Mouse (Mus musculus) MN1 (cell line): ENCODE measurements around the gene Shank1.

Experiments
- DNase-seq: peaks from one replicate; pipeline ENCODE4 v3.0.0-alpha.2; 2016; ENCODE audit warnings: low spot score

Shank1 gene

GRCm38 (mm10) chr7:44304775-44305641 lies 5.0 kb upstream of the Shank1 start:
- peak; percentile 98 for DNase-seq

DNA sequence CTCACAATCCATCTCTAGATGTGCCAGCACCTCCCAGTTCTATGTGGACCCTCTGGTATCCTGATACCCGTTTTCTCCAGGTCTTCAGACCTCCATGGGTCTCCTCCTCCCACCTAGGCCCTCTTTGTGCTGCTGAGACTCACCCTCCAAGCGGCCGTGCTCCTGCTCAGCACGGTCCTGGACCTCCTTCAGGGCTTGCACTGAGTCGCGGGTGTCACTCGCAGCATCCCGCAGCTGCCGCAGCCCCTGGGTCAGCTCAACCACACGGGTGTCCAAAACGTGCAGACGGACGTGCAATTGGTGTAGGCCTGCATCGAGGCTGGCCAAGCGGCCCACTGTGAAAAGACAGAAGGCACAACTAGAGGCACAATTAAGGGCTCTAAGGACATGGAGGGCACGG lies 4.4 kb upstream of the Shank1 start:
- DNase-seq, result no peak

DNA sequence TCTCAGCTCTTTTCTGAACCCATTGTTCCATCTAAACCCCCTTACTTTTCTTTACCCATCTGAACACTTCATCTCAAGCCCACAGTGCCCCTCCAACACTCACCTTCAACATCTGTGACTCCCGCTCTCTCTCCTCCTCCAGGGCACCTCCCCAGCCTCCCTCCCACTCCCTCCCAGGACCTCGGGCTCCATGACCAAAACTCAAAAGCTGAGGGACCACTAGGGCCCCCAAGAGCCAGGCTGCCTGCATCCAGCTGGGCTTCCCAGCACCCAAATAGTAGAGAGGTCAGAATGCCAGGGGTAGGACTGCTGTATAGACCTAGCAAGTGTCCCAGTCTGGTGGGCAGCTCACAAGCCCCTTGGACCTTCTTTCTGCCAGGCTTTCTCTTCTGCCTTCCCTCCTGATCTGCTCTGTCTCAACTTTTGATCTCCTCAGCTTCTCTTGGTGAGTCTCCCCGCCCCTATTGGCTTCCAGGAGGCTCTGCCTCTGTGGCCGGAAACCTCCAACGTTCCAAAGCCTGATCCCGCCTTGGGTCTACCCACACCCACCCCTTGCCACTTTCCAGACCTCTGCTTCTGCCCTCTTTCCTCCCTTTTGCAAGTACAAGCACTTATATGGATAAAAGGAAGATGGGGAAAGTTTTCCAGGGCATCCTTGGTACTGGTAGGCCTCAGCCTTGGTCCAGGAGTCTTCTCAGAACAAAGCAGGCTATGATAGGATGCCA lies 3.4 kb upstream of the Shank1 start, which contains the start of gene Clec11a:
Gene Clec11a, minus strand, starts transcription at position 387 of the 725 bp plus-strand sequence.
- no peak for DNase-seq

- DNase-seq, result peak; percentile 34
Observed at GRCm38 (mm10) chr7:44307261-44308020, 2.6 kb upstream of the Shank1 start.

- DNase-seq, result peak; percentile 22
Observed at GRCm38 (mm10) chr7:44310285-44310877, 328 bp downstream of the Shank1 start.

DNA sequence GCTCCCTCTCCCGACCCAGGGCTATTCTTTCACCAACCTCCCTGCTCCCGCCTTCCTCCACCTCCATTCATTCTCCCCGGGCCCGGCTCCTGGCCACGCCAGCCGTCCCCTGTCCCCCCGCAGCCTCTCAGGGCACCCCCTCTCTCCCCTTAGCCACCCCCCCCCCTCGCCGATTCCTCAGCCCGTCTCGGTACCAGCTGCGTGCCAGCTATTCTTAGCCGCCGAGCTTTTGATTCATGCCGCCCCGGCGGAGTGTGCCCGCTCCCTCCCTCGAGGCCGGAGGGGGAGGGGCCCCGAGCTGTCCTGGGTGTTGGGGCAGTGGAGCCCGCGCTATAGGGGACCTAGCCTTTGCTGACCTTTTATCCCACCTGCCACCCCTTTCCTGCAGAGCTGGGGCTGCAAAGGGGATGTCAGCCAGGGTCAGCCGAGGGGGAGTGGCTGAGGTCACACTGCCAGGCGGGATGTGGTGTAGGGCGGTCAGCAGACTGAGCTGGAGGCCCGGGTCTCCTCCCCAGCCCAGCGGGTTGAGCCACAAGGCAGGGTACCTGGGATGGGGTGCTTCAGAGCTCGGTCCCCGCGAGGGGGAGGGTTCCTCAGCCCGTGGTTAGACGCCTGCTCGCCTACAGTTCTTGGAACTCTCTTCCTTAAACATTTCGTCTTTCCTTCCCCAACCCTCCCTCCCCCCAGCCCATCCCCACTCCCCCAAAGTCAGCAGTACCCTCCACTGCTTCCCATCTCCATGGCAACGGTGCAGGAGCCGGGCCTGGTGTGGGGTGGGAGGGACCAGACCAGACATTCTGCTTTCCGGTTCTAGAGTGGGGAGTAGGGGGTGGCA lies 1.0 kb downstream of the Shank1 start:
- peak; percentile 43 for DNase-seq

DNA sequence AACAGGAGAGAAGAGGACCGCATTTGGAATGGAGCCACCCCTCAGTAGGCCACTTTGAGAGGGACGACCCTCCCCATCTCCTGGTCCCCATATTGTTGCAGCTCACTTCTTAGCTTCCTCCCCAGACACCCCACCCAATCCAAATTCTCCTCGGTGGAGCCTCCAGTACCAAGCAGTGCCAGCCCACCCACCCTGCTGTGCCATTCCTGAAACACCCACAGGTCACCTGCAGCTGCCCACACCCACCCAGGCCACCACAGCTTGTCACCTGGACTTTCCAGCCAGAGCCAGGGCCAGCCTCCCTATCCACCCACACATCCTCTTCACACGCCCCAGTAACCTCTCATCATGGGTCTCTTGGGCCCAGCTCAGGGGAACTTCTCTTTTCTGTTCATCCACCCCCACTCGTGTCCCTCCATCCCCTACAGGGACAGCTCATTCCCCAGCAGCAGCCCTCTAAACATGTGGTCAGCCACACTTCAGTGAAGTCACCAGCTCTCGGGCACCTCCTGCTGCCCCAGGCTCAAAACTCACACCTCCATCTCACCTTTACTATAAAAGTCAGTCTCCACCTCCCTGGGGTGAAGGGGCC lies 1.8 kb downstream of the Shank1 start:
- peak; percentile 19 for DNase-seq

DNA sequence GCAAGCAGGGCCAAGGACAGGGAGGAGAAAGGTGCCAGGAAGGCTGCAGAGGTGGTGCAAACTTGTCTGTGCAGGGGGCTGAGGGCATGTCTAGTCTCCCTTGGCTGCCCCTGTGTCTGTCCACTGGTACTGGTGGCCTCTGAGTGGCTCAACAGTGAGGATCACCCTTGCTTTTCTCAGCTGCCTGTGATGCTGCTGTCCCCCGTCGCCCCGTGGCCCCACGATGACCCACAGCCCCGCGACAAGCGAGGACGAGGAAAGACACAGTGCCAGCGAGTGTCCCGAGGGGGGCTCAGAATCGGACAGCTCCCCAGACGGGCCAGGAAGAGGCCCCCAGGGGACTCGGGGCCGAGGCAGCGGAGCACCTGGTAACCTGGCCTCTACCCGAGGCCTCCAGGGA lies 2.4 kb downstream of the Shank1 start:
- no peak for DNase-seq

GRCm38 (mm10) chr7:44317913-44318312 lies 7.9 kb downstream of the Shank1 start:
- DNase-seq, result peak; percentile 32

DNA sequence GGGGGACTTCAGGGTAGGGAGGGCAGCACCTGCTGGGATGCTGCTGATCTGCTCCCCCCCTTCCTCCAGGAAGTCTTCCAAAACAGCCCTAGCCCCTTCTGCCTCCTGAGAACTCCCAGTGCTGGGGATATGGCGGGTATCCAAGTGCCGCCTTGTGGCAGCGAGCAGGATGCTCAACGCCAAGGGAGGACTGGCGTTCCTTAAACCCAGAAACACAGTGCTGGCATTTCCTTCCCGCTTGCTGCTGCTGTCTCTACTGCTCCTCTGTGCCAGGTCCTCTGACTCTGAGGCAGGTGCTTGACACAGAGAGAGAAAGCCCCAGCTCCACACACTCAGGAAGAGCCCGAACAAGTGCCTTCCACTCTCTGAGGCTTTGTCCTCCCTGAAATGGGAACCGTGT lies 10.8 kb downstream of the Shank1 start:
- DNase-seq, result no peak

DNA sequence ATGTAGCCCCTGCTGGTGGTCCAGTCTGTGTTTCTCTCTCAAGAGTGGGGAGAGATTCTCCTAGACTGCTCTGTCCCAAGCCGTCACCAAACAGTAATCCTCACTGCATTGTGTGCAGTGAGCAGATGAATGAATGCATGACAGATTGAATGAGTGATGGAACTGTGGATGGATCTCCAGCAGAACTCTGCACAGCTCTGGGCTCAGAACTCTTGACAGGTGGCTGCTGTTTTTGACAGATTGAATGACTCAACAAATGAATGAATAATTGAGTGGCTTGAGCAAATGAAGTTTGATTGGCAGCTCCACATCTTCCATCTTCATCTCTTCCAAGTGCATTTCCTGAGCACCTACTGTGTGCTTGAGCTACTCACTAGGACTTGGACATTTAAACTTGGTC lies 12.2 kb downstream of the Shank1 start:
- DNase-seq, result no peak

DNA sequence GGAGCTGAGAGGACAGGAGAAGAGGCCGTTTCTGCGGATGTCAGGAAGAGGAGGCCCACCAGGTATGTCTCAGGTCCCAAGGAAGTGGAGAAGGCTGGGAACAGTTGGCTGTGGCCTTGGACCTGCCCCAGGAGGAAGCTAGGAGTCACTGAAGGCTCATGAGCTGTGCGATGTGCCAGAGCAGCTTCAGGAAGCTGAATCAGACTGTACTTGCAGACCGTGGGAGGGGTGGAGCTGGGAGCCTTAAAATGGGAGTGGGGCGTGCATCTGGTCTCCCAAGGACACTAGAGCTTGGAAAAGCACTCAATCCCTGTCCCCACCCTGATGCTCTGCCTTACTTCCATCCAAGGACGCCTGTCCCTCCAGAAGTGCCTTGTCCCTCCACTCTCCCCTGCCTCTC lies 16.6 kb downstream of the Shank1 start:
- DNase-seq, result no peak

GRCm38 (mm10) chr7:44332336-44332735 lies 22.3 kb downstream of the Shank1 start:
- DNase-seq, result no peak

DNA sequence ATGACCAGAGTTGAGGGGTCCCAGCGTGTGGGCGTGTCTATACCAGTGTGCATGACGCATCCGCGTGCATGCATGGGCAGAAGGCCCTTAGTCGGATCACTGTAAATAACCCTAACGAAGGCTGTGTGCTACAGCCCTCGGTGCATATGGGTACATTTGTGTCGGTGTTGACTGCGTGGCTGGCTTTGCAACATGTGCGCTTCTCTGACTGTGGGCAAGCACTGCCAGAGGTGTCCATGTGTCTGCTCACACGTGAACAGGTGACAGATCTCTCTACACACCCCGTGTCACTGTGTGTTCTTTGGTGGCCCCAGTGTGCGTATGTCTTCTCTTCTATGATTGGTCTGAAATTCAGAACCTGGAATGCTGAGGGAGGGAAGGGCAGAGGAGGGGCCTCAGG lies 24.1 kb downstream of the Shank1 start:
- no peak for DNase-seq

GRCm38 (mm10) chr7:44335031-44335878 lies 25.2 kb downstream of the Shank1 start:
- DNase-seq, result no peak

DNA sequence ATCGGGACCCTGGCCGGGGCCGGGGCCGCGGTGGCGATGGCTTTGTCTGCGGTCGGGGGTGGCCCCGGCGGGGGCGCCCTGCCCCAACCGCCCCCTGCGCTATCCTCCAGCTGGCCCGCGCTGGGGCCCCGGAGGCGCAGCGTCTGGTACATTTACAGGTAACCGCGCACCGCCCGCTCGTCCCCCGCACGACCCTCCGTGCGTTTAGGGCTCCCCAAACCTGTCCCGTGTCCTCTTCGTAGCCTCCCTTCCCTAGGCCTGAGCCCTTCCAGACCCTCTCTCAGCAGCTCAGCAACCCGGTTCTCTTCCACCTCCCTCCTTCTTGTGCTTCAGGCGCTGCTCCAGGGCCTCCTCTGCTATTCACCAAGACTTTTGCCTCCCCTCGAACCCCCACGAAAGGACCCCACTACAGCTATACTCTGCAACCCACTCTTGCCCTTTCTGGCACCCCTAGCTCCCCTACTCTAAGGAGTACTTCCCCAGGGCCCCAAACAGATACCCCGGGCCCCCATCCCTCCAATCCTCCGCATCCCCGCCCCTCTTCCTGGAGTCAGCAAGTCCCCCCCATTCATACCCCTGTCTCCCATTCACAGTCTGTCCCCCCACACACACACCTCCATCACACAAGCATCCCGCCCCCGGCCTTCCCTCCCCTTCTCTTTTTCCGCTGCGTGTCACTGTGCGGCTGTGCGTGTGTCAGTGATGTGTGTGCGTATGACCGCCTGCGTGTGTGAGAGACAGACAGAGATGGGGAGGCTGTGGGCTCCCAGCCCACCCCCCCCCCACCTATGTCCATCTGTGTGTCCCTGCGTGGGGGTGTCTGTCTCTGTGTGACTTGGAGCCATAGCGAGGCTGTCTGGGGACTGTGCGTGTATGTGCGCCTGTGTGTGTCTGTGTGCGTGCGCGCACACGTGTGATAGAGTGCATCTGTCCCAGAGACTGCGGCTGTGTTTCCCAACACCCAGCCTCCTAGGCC lies 26.3 kb downstream of the Shank1 start:
- DNase-seq, result no peak

GRCm38 (mm10) chr7:44337121-44337849 lies 27.2 kb downstream of the Shank1 start:
- DNase-seq, result no peak

DNA sequence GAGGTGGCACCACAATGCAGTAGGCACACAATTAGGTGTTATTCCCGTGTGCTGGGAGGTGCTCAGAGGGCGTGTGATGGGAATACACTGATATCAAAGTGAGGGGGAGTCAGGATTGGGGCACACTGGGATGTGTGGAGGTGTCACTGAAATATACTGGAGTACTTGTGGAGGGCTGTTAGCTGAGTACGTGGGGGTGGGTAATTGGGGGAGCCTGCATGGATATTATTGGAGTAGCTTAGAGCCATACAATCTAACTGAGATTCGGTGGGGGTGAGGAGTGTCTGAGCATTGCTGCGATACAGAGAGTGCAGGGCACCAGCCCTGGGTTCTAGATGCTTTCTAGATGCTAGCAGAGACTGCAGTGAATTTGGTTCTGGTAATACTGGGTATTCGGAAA lies 30.2 kb downstream of the Shank1 start:
- DNase-seq, result no peak
